Mouse (Mus musculus) MEL (cell line): ENCODE results near the gene Plk3.

Source experiments
- CTCF ChIP-seq, 3 experiments: IDR thresholded peaks in 2 of 3; conservative IDR thresholded peaks in 1 of 3; 2 replicates each; pipeline ENCODE4 v1.5.1; 2011 to 2012; ENCODE audit warnings: low read length in 3 of 3, low read depth in 2 of 3, mild to moderate bottlenecking in 2 of 3, improper control_type of control experiment in 1 of 3, inconsistent platforms in 1 of 3, mixed read lengths in 1 of 3, moderate library complexity in 1 of 3; ENCODE audit not compliant: control insufficient read depth in 1 of 3, insufficient read depth in 1 of 3, poor library complexity in 1 of 3, severe bottlenecking in 1 of 3
- E2F4 ChIP-seq: IDR thresholded peaks from 2 replicates; pipeline ENCODE4 v1.6.1; 2011; ENCODE audit warnings: low read depth, low read length, improper control_type of control experiment, borderline replicate concordance
- EP300 ChIP-seq, 2 experiments: IDR thresholded peaks; 2 replicates each; pipeline ENCODE4 v1.6.1; 2011; ENCODE audit warnings: improper control_type of control experiment in 2 of 2, low read length in 2 of 2, low read depth in 1 of 2, mild to moderate bottlenecking in 1 of 2
- HCFC1 ChIP-seq: IDR thresholded peaks from 2 replicates; pipeline ENCODE4 v1.6.1; 2012; ENCODE audit warnings: low read depth, mild to moderate bottlenecking, inconsistent platforms, low read length, improper control_type of control experiment, moderate library complexity
- MAX ChIP-seq: IDR thresholded peaks from 2 replicates; pipeline ENCODE4 v1.6.1; 2011; ENCODE audit warnings: low read length, improper control_type of control experiment
- MAZ ChIP-seq: IDR thresholded peaks from 2 replicates; pipeline ENCODE4 v1.6.1; 2012; ENCODE audit warnings: low read depth, mild to moderate bottlenecking, inconsistent platforms, low read length, improper control_type of control experiment
- MXI1 ChIP-seq: IDR thresholded peaks from 2 replicates; pipeline ENCODE4 v1.6.1; 2011; ENCODE audit warnings: mild to moderate bottlenecking, low read depth, low read length, improper control_type of control experiment
- POLR2A ChIP-seq, 2 experiments: IDR thresholded peaks; 2 replicates each; pipeline ENCODE4 v1.6.1; 2011 to 2012; ENCODE audit warnings: low read length in 2 of 2, mild to moderate bottlenecking in 2 of 2, control low read depth in 1 of 2, improper control_type of control experiment in 1 of 2, low read depth in 1 of 2, moderate library complexity in 1 of 2; ENCODE audit not compliant: control insufficient read depth in 1 of 2, insufficient read depth in 1 of 2, poor library complexity in 1 of 2
- POLR2AphosphoS2 ChIP-seq: IDR thresholded peaks from 2 replicates; pipeline ENCODE4 v1.6.1; 2011; ENCODE audit warnings: low read length, improper control_type of control experiment
- RAD21 ChIP-seq: IDR thresholded peaks from 2 replicates; pipeline ENCODE4 v1.6.1; 2011; ENCODE audit warnings: mild to moderate bottlenecking, low read depth, low read length, improper control_type of control experiment
- TAL1 ChIP-seq: IDR thresholded peaks from 2 replicates; pipeline ENCODE4 v1.6.1; 2012; ENCODE audit warnings: mild to moderate bottlenecking, inconsistent platforms, low read length, moderate library complexity, mixed read lengths
- TCF12 ChIP-seq: IDR thresholded peaks from 2 replicates; pipeline ENCODE4 v1.6.1; 2014; ENCODE audit warnings: low read depth, mild to moderate bottlenecking, inconsistent platforms, low read length, improper control_type of control experiment, moderate library complexity
- USF1 ChIP-seq: IDR thresholded peaks from 2 replicates; pipeline ENCODE4 v1.6.1; 2014; ENCODE audit warnings: low read depth, mild to moderate bottlenecking, inconsistent platforms, low read length, improper control_type of control experiment, moderate library complexity
- ZKSCAN1 ChIP-seq: IDR thresholded peaks from 2 replicates; pipeline ENCODE4 v1.6.1; 2012; ENCODE audit warnings: low read depth, mild to moderate bottlenecking, inconsistent platforms, low read length, improper control_type of control experiment, moderate library complexity

GRCm38 (mm10) chr4:117148815-117149214 is 15.1 kb upstream of the Plk3 start:
- TF ChIP-seq USF1 (no peak), CTCF (IDR thresholded peaks at IDR 0.05 in 2 of 3, conservative IDR thresholded peaks at IDR 0.05 in 1 of 3; ENCODE audit: control insufficient read depth in 1 of 3, insufficient read depth in 1 of 3, low read depth in 2 of 3, low read length in 3 of 3, poor library complexity in 1 of 3, severe bottlenecking in 1 of 3) (no peak), EP300 (IDR thresholded peaks at IDR 0.05; ENCODE audit: low read depth in 1 of 2, low read length in 2 of 2) (no peak), RAD21 (no peak), TCF12 (no peak), MAZ (no peak), POLR2A (IDR thresholded peaks at IDR 0.05; ENCODE audit: control insufficient read depth in 1 of 2, insufficient read depth in 1 of 2, low read depth in 1 of 2, low read length in 2 of 2, poor library complexity in 1 of 2) (0 out of 4 replicates have a peak, but pooled peaks of 1 of the 2 experiments have one; percentile 12), ZKSCAN1 (no peak), TAL1 (no peak), MAX (no peak), POLR2AphosphoS2 (no peak), HCFC1 (no peak), E2F4 (no peak), MXI1 (no peak)
